Mouse (Mus musculus) forebrain, embryonic 14.5 days (tissue): Measurements from ENCODE around the gene Dagla. TPM values are rescaled to one million over a fixed set of nuclear protein-coding genes. Genes with fewer than 3 reads are reported as not detected.
A peak's percentile ranks its signal among the peaks of the same experiment; 100 is the strongest.

ENCODE experiments used
- ATAC-seq: fragments of 200-750 bp; cut with Nextera tagmentation; 2 replicates; pipeline ENCODE4 v1.8.0; 2017; ENCODE audit warnings: mild to moderate bottlenecking, moderate library complexity
- DNase-seq: peaks from one replicate; pipeline ENCODE4 v3.0.0-alpha.2; 2015; ENCODE audit warnings: low spot score
- H3K27ac ChIP-seq: fragments of 300-500 bp; sonication (generic); 2 replicates; pipeline ENCODE4 v1.5.1; 2014; ENCODE audit warnings: low read depth, mild to moderate bottlenecking, control low read depth, low read length, moderate library complexity
- H3K27me3 ChIP-seq: fragments of 300-500 bp; sonication (generic); replicated peaks from 2 replicates; pipeline ENCODE4 v1.6.1; 2014; ENCODE audit warnings: low read length, control low read depth, mixed read lengths; ENCODE audit not compliant: control insufficient read depth, insufficient read depth
- H3K36me3 ChIP-seq: fragments of 300-500 bp; sonication (generic); 2 replicates; pipeline ENCODE4 v1.6.1; 2014; ENCODE audit warnings: low read length, control low read depth; ENCODE audit not compliant: control insufficient read depth, insufficient read depth
- H3K4me1 ChIP-seq: fragments of 300-500 bp; sonication (generic); 2 replicates; pipeline ENCODE4 v1.6.1; 2014; ENCODE audit warnings: antibody characterized with exemption, low read length, control low read depth; ENCODE audit not compliant: control insufficient read depth, insufficient read depth
- H3K4me2 ChIP-seq: fragments of 300-500 bp; sonication (generic); 2 replicates; pipeline ENCODE4 v1.6.1; 2014; ENCODE audit warnings: mild to moderate bottlenecking, control low read depth, low read length
- H3K4me3 ChIP-seq: fragments of 300-500 bp; sonication (generic); 2 replicates; pipeline ENCODE4 v1.5.1; 2014; ENCODE audit warnings: low read depth, low read length, control low read depth
- H3K9ac ChIP-seq: fragments of 300-500 bp; sonication (generic); 2 replicates; pipeline ENCODE4 v1.6.1; 2014; ENCODE audit warnings: mild to moderate bottlenecking, low read length, control low read depth, moderate library complexity
- H3K9me3 ChIP-seq: fragments of 300-500 bp; sonication (generic); replicated peaks from 2 replicates; pipeline ENCODE4 v1.6.1; 2016; ENCODE audit warnings: low read length, control low read depth, mixed read lengths; ENCODE audit not compliant: control insufficient read depth
- WGBS: fragments of 180-500 bp; shearing (Covaris S2); extraction: QIAGEN DNeasy Blood & Tissue Kit; methylation state at CpG from one replicate; pipeline ENCODE4 v1.1.7; 2014; 5-methylcytosine and 5-hydroxymethylcytosine counted together
- polyA plus RNA-seq: library from polyadenylated mRNA; unstranded; fragments of >200 nt; fragmentation: Nextera tagmentation; extraction: Ambion mirVana; gene quantifications from 2 replicates; pipeline ENCODE4 v1.2.1, GENCODE M21; 2014

Dagla gene
- polyA plus RNA-seq, 1 experiment from 2014 or later, result 3.6 TPM

GRCm38 (mm10) chr19:10225767-10226166 is 78.9 kb downstream of the Dagla start:
- Histone ChIP-seq H3K36me3 (no peaks in the 10 kb centered on the region), H3K27ac (no peak overlapping the region), H3K4me3 (no peak overlapping the region), H3K9ac (no peak overlapping the region), H3K27me3 (no peaks in the 10 kb centered on the region), H3K4me1 (no peaks in the 10 kb centered on the region), H3K4me2 (no peak overlapping the region), H3K9me3 (no peaks in the 10 kb centered on the region)
- ATAC-seq (no peak), DNase-seq (no peak)
- WGBS, result 80% methylated on average over 4 of the region's 4 CpGs

- Histone ChIP-seq H3K9ac (no peak overlapping the region), H3K27ac (no peak overlapping the region), H3K36me3 (no peaks in the 10 kb centered on the region), H3K4me2 (0 out of 2 replicates have a peak overlapping the region, but pooled peaks have one; percentile 7), H3K9me3 (no peaks in the 10 kb centered on the region), H3K4me3 (no peak overlapping the region), H3K27me3 (no peaks in the 10 kb centered on the region), H3K4me1 (no peaks in the 10 kb centered on the region)
- WGBS, result 37% methylated on average over 26 of the region's 26 CpGs
- ATAC-seq, result peak; percentile 23; the same call in 1 of the 2 replicates
- no peak for DNase-seq
Measured at GRCm38 (mm10) chr19:10224637-10225453, 79.8 kb downstream of the Dagla start.

- H3K4me3 ChIP-seq, result no peak overlapping the region
- no peaks in the 10 kb centered on the region for H3K27me3 ChIP-seq
- WGBS, result 70% methylated on average over 3 of the region's 4 CpGs
- no peaks in the 10 kb centered on the region for H3K4me1 ChIP-seq
- H3K9ac ChIP-seq, result no peak overlapping the region
- ATAC-seq (no peak), DNase-seq (no peak)
- H3K36me3 ChIP-seq, result no peaks in the 10 kb centered on the region
- no peak overlapping the region for H3K27ac ChIP-seq
- no peak overlapping the region for H3K4me2 ChIP-seq
- no peaks in the 10 kb centered on the region for H3K9me3 ChIP-seq
Measured at GRCm38 (mm10) chr19:10223561-10223960, 81.1 kb downstream of the Dagla start.

- no peak for ATAC-seq
- H3K36me3 ChIP-seq, result no peaks in the 10 kb centered on the region
- no peak overlapping the region for H3K27ac ChIP-seq
- H3K4me2 ChIP-seq, result no peak overlapping the region
- H3K27me3 ChIP-seq, result no peaks in the 10 kb centered on the region
- H3K4me3 ChIP-seq, result no peak overlapping the region
- 52% methylated on average over 8 of the region's 8 CpGs for WGBS
- no peaks in the 10 kb centered on the region for H3K4me1 ChIP-seq
- H3K9me3 ChIP-seq, result no peaks in the 10 kb centered on the region
- DNase-seq, result no peak
- no peak overlapping the region for H3K9ac ChIP-seq
Measured at GRCm38 (mm10) chr19:10222656-10223055, 82.0 kb downstream of the Dagla start.

- 58% methylated on average over 4 of the region's 4 CpGs for WGBS
- no peak for ATAC-seq
- Histone ChIP-seq H3K27me3 (no peaks in the 10 kb centered on the region), H3K4me3 (no peak overlapping the region), H3K4me2 (no peak overlapping the region), H3K36me3 (no peaks in the 10 kb centered on the region), H3K9me3 (no peaks in the 10 kb centered on the region), H3K27ac (no peak overlapping the region), H3K9ac (no peak overlapping the region), H3K4me1 (no peaks in the 10 kb centered on the region)
- DNase-seq, result no peak
Measured at GRCm38 (mm10) chr19:10221585-10221984, 83.1 kb downstream of the Dagla start.

- Histone ChIP-seq H3K9me3 (no peaks in the 10 kb centered on the region), H3K36me3 (no peaks in the 10 kb centered on the region), H3K4me3 (no peak overlapping the region), H3K27me3 (no peaks in the 10 kb centered on the region), H3K27ac (no peak overlapping the region), H3K4me2 (no peak overlapping the region), H3K4me1 (no peaks in the 10 kb centered on the region), H3K9ac (no peak overlapping the region)
- DNase-seq (no peak), ATAC-seq (no peak)
- 83% methylated on average over 6 of the region's 6 CpGs for WGBS
Measured at GRCm38 (mm10) chr19:10219593-10219992, 85.1 kb downstream of the Dagla start.

- no peaks in the 10 kb centered on the region for H3K36me3 ChIP-seq
- 50% methylated on average over 3 of the region's 3 CpGs for WGBS
- H3K4me3 ChIP-seq, result no peak overlapping the region
- H3K4me2 ChIP-seq, result no peak overlapping the region
- H3K4me1 ChIP-seq, result no peaks in the 10 kb centered on the region
- ATAC-seq (no peak), DNase-seq (peak; percentile 68)
- no peak overlapping the region for H3K9ac ChIP-seq
- no peak overlapping the region for H3K27ac ChIP-seq
- H3K27me3 ChIP-seq, result no peaks in the 10 kb centered on the region
- H3K9me3 ChIP-seq, result no peaks in the 10 kb centered on the region
Measured at GRCm38 (mm10) chr19:10219108-10219507, 85.6 kb downstream of the Dagla start.

- H3K27ac ChIP-seq, result no peak overlapping the region
- H3K4me1 ChIP-seq, result no peaks in the 10 kb centered on the region
- no peak overlapping the region for H3K4me2 ChIP-seq
- ATAC-seq (no peak), DNase-seq (no peak)
- H3K9ac ChIP-seq, result no peak overlapping the region
- 85% methylated on average over 8 of the region's 8 CpGs for WGBS
- no peaks in the 10 kb centered on the region for H3K9me3 ChIP-seq
- H3K4me3 ChIP-seq, result no peak overlapping the region
- H3K36me3 ChIP-seq, result peaks cover 5% of the 10 kb centered on the region; the same call in 1 of the 2 replicates
- no peaks in the 10 kb centered on the region for H3K27me3 ChIP-seq
Measured at GRCm38 (mm10) chr19:10216101-10216500, 88.6 kb downstream of the Dagla start.

- H3K4me2 ChIP-seq, result no peak overlapping the region
- no peak overlapping the region for H3K27ac ChIP-seq
- H3K9me3 ChIP-seq, result no peaks in the 10 kb centered on the region
- DNase-seq (no peak), ATAC-seq (no peak)
- H3K4me1 ChIP-seq, result no peaks in the 10 kb centered on the region
- H3K36me3 ChIP-seq, result peaks cover 19% of the 10 kb centered on the region
- WGBS, result 89% methylated on average over 10 of the region's 10 CpGs
- no peaks in the 10 kb centered on the region for H3K27me3 ChIP-seq
- H3K4me3 ChIP-seq, result no peak overlapping the region
- no peak overlapping the region for H3K9ac ChIP-seq
Measured at GRCm38 (mm10) chr19:10213796-10214471, 90.7 kb downstream of the Dagla start.
